Comparison of ENCODE assay signal across 15 mouse cellular contexts in genomic region chr19:5966786-5967185, GRCm38 (mm10). TPM values are rescaled to one million over a fixed set of nuclear protein-coding genes. Genes with fewer than 3 reads are reported as not detected.
DNase-seq lines count a peak whose midpoint lies in the region; ATAC-seq and TF ChIP-seq lines count a peak whose summit lies in the region.
"Had no signal": no experiment of that assay in that cellular context is flagged by ENCODE, and none has a peak within 500 bp of the region (broad histone marks: within the 10 kb centered on the region; RNA-seq: fewer than 3 reads in every experiment).

No protein-coding gene starts in this region.

- H3K4me1 ChIP-seq in intestine, embryonic 16.5 days (ENCODE audit: control insufficient read depth, insufficient read depth, low read length), result peaks cover 15% of the 10 kb centered on the region
- no peaks in the 10 kb centered on the region; the same call in 1 of the 2 replicates for H3K4me1 ChIP-seq in intestine, postnatal 0 days (replicated peaks; ENCODE audit: control insufficient read depth, insufficient read depth, low read length)
- peaks cover 50% of the 10 kb centered on the region for H3K4me1 ChIP-seq in E14TG2a.4 (replicated peaks; ENCODE audit: low read depth, low read length)
- peaks cover 74% of the 10 kb centered on the region for H3K4me1 ChIP-seq in G1E (ENCODE audit: insufficient read depth, low read depth, low read length)
- peaks cover 4% of the 10 kb centered on the region; the same call in 1 of the 2 replicates for H3K4me1 ChIP-seq in lung, postnatal 0 days (ENCODE audit: insufficient read depth, low read depth, low read length)

- WGBS in intestine, embryonic 16.5 days, result 68% methylated on average over 6 of the region's 6 CpGs
- WGBS in intestine, postnatal 0 days, result 74% methylated on average over 6 of the region's 6 CpGs
- 58% methylated on average over 6 of the region's 6 CpGs for WGBS in lung, postnatal 0 days

- H3K36me3 ChIP-seq in intestine, embryonic 16.5 days (ENCODE audit: control insufficient read depth, insufficient read depth, low read length), result no peaks in the 10 kb centered on the region
- H3K36me3 ChIP-seq in intestine, postnatal 0 days (ENCODE audit: control insufficient read depth, insufficient read depth), result no peaks in the 10 kb centered on the region
- peaks cover 6% of the 10 kb centered on the region for H3K36me3 ChIP-seq in E14TG2a.4 (ENCODE audit: insufficient read depth, low read length)
- H3K36me3 ChIP-seq in G1E (replicated peaks), result peaks cover 3% of the 10 kb centered on the region
- H3K36me3 ChIP-seq in lung, postnatal 0 days (ENCODE audit: insufficient read depth, low read length), result no peaks in the 10 kb centered on the region

- 0 out of 2 replicates have a peak overlapping the region, but pooled peaks have one; percentile 6 for H3K9ac ChIP-seq in intestine, embryonic 16.5 days (ENCODE audit: low read depth, low read length)
- H3K9ac ChIP-seq in intestine, postnatal 0 days (ENCODE audit: low read depth, low read length), result no peak overlapping the region
- no peak overlapping the region for H3K9ac ChIP-seq in lung, postnatal 0 days (replicated peaks; ENCODE audit: low read depth)

- H3K27me3 ChIP-seq in intestine, embryonic 16.5 days (replicated peaks; ENCODE audit: control insufficient read depth, insufficient read depth, low read length), result no peaks in the 10 kb centered on the region
- no peaks in the 10 kb centered on the region for H3K27me3 ChIP-seq in intestine, postnatal 0 days (replicated peaks; ENCODE audit: control insufficient read depth, insufficient read depth, low read length)
- H3K27me3 ChIP-seq in E14TG2a.4 (ENCODE audit: insufficient read depth, low read length) (0 out of 2 replicates have a peak, but pooled peaks cover 3% of the 10 kb centered on the region), G1E (ENCODE audit: insufficient read depth, low read length) (no peaks in the 10 kb centered on the region)
- no peaks in the 10 kb centered on the region for H3K27me3 ChIP-seq in lung, postnatal 0 days (replicated peaks; ENCODE audit: insufficient read depth, low read length)

- no peak overlapping the region for H3K4me2 ChIP-seq in intestine, embryonic 16.5 days (ENCODE audit: low read depth, low read length)
- H3K4me2 ChIP-seq in intestine, postnatal 0 days (replicated peaks; ENCODE audit: low read depth), result no peak overlapping the region
- H3K4me2 ChIP-seq in lung, postnatal 0 days (replicated peaks; ENCODE audit: low read depth, low read length), result no peak overlapping the region

- no peak overlapping the region for H3K27ac ChIP-seq in intestine, embryonic 16.5 days (ENCODE audit: low read length)
- H3K27ac ChIP-seq in intestine, postnatal 0 days (ENCODE audit: low read depth, low read length), result no peak overlapping the region
- H3K27ac ChIP-seq in lung, postnatal 0 days (ENCODE audit: low read length), result no peak overlapping the region

- no peaks in the 10 kb centered on the region for H3K9me3 ChIP-seq in intestine, embryonic 16.5 days (ENCODE audit: control insufficient read depth, low read length)
- no peaks in the 10 kb centered on the region for H3K9me3 ChIP-seq in intestine, postnatal 0 days (ENCODE audit: control insufficient read depth)
- H3K9me3 ChIP-seq in E14TG2a.4 (ENCODE audit: low read length) (no peaks in the 10 kb centered on the region), G1E (replicated peaks) (no peaks in the 10 kb centered on the region)
- H3K9me3 ChIP-seq in lung, postnatal 0 days (ENCODE audit: low read length), result no peaks in the 10 kb centered on the region

- ATAC-seq in intestine, embryonic 16.5 days, result no peak
- ATAC-seq in intestine, postnatal 0 days, result no peak
- no peak for ATAC-seq in G1E (ENCODE audit: extremely low read depth, insufficient number of reproducible peaks, low FRiP score, poor library complexity, severe bottlenecking)
- ATAC-seq in lung, postnatal 0 days, result no peak
- ATAC-seq: activated CD4-positive, CD25-positive, alpha-beta regulatory T cell, adult 4 months had no signal

- no peak for TF ChIP-seq CTCF in intestine, postnatal 0 days (IDR thresholded peaks at IDR 0.05; ENCODE audit: low read depth)
- TF ChIP-seq CTCF in E14TG2a.4 (conservative IDR thresholded peaks at IDR 0.05; ENCODE audit: low read length) (no peak), G1E (IDR thresholded peaks at IDR 0.05; ENCODE audit: low read depth, low read length) (no peak)
- TF ChIP-seq CTCF in lung, postnatal 0 days (IDR thresholded peaks at IDR 0.05), result no peak

- DNase-seq in G1E (ENCODE audit: low spot score) (no peak), liver (peak; percentile 88)
- no peak for DNase-seq in thymus, adult 18-20 months
- no peak for DNase-seq in lung, postnatal 0 days (ENCODE audit: low spot score)
- DNase-seq: cerebellum, postnatal 14 days; kidney, adult 8-10 months; layer of hippocampus, adult 9-11 months; right cerebral cortex, postnatal 4 days had no signal

- no peak overlapping the region for H3K4me3 ChIP-seq in intestine, embryonic 16.5 days (ENCODE audit: low read length)
- no peak overlapping the region for H3K4me3 ChIP-seq in intestine, postnatal 0 days (ENCODE audit: low read depth, low read length)
- H3K4me3 ChIP-seq in E14TG2a.4 (replicated peaks; ENCODE audit: low read length) (peak overlapping the region; percentile 29; the same call in 1 of the 2 replicates), G1E (ENCODE audit: low read depth, low read length) (peak overlapping the region; percentile 63; the same call in 1 of the 2 replicates)
- H3K4me3 ChIP-seq in lung, postnatal 0 days (ENCODE audit: low read depth, low read length), result no peak overlapping the region

- TF ChIP-seq EP300 in lung, postnatal 0 days (IDR thresholded peaks at IDR 0.05), result no peak

RNA-seq across cellular contexts. Expression of gene Pola2, which starts 2.8 kb away (rescaled TPM):
- polyA plus RNA-seq in intestine, embryonic 16.5 days (2015; fragmentation: Nextera tagmentation; extraction: Ambion mirVana), result 58.4 and 61.7 TPM in 2 replicates
- 23.5 and 23.9 TPM in 2 replicates for polyA plus RNA-seq in intestine, postnatal 0 days (2015; fragmentation: Nextera tagmentation; extraction: Ambion mirVana)
- total RNA-seq in G1E (2014; fragmentation: Nextera tagmentation) (139 and 147 TPM in 2 replicates), G1E (2017) (86.0 and 93.4 TPM in 2 replicates)
- 51.6 and 55.0 TPM in 2 replicates for polyA plus RNA-seq in G1E (2012)
- 16.6 and 20.7 TPM in 2 replicates for polyA plus RNA-seq in lung, postnatal 0 days (2015; fragmentation: Nextera tagmentation; extraction: Ambion mirVana)

RNA-seq across cellular contexts. Expression of gene Slc22a20, which starts 19.2 kb away (rescaled TPM):
- polyA plus RNA-seq in intestine, embryonic 16.5 days (2015; fragmentation: Nextera tagmentation; extraction: Ambion mirVana), result not detected in 2 replicates
- polyA plus RNA-seq in intestine, postnatal 0 days (2015; fragmentation: Nextera tagmentation; extraction: Ambion mirVana), result not detected in 2 replicates
- total RNA-seq in G1E (2014; fragmentation: Nextera tagmentation) (not detected in 2 replicates), G1E (2017) (not detected in 2 replicates)
- not detected in 2 replicates for polyA plus RNA-seq in G1E (2012)
- polyA plus RNA-seq in lung, postnatal 0 days (2015; fragmentation: Nextera tagmentation; extraction: Ambion mirVana), result not detected in 2 replicates
- total RNA-seq: hematopoietic stem cell, adult 5-6 weeks; megakaryocyte progenitor cell, adult 5-6 weeks had no signal
- polyA plus RNA-seq: activated CD4-positive, CD25-positive, alpha-beta regulatory T cell, adult 4 months; limb, embryonic 14.5 days had no signal

RNA-seq across cellular contexts. Expression of gene Cdc42ep2, which starts 42.2 kb away (rescaled TPM):
- polyA plus RNA-seq in intestine, embryonic 16.5 days (2015; fragmentation: Nextera tagmentation; extraction: Ambion mirVana), result 14.7 and 15.1 TPM in 2 replicates
- polyA plus RNA-seq in intestine, postnatal 0 days (2015; fragmentation: Nextera tagmentation; extraction: Ambion mirVana), result 6.5 and 6.6 TPM in 2 replicates
- total RNA-seq in G1E (2014; fragmentation: Nextera tagmentation) (1.8 and 2.1 TPM in 2 replicates), G1E (2017) (2.2 and 3.6 TPM in 2 replicates)
- polyA plus RNA-seq in G1E (2012), result 0.66 and 0.76 TPM in 2 replicates
- 21.3 and 23.2 TPM in 2 replicates for polyA plus RNA-seq in lung, postnatal 0 days (2015; fragmentation: Nextera tagmentation; extraction: Ambion mirVana)
- total RNA-seq: hematopoietic stem cell, adult 5-6 weeks; megakaryocyte progenitor cell, adult 5-6 weeks had no signal

RNA-seq across cellular contexts. Expression of gene Capn1, which starts 48.9 kb away (rescaled TPM):
- 11.8 and 12.4 TPM in 2 replicates for polyA plus RNA-seq in intestine, embryonic 16.5 days (2015; fragmentation: Nextera tagmentation; extraction: Ambion mirVana)
- polyA plus RNA-seq in intestine, postnatal 0 days (2015; fragmentation: Nextera tagmentation; extraction: Ambion mirVana), result 17.0 and 17.8 TPM in 2 replicates
- 38.5 and 40.9 TPM in 2 replicates for total RNA-seq in G1E (2014; fragmentation: Nextera tagmentation)
- 55.5 and 56.5 TPM in 2 replicates for total RNA-seq in G1E (2017)
- polyA plus RNA-seq in G1E (2012), result 140 and 168 TPM in 2 replicates
- polyA plus RNA-seq in lung, postnatal 0 days (2015; fragmentation: Nextera tagmentation; extraction: Ambion mirVana), result 11.9 and 14.3 TPM in 2 replicates

RNA-seq across cellular contexts. Expression of gene Dpf2, which starts 54.0 kb away (rescaled TPM):
- polyA plus RNA-seq in intestine, embryonic 16.5 days (2015; fragmentation: Nextera tagmentation; extraction: Ambion mirVana), result 109 and 119 TPM in 2 replicates
- 49.9 and 51.9 TPM in 2 replicates for polyA plus RNA-seq in intestine, postnatal 0 days (2015; fragmentation: Nextera tagmentation; extraction: Ambion mirVana)
- 126 and 142 TPM in 2 replicates for total RNA-seq in G1E (2014; fragmentation: Nextera tagmentation)
- total RNA-seq in G1E (2017), result 152 and 196 TPM in 2 replicates
- 42.1 and 68.8 TPM in 2 replicates for polyA plus RNA-seq in G1E (2012)
- 77.7 and 78.0 TPM in 2 replicates for polyA plus RNA-seq in lung, postnatal 0 days (2015; fragmentation: Nextera tagmentation; extraction: Ambion mirVana)

Comparison
In these comparisons a context has a peak if more than half of its experiments do, and no peak if none do; other contexts are left out.
1. H3K4me3 ChIP-seq: peak in E14TG2a.4 (single experiment) and G1E (single experiment); none in intestine, embryonic 16.5 days (single experiment), intestine, postnatal 0 days (single experiment) and lung, postnatal 0 days (single experiment).